Mouse (Mus musculus) frontal cortex, adult (tissue): Measurements from ENCODE around the gene Neurog1.

Experiments used
- ATAC-seq: cut with Nextera tagmentation; 2 replicates; pipeline ENCODE4 v1.9.2; 2017; ENCODE audit warnings: mild to moderate bottlenecking, moderate library complexity, mixed read lengths; ENCODE audit not compliant: low TSS enrichment

The Neurog1 gene

DNA sequence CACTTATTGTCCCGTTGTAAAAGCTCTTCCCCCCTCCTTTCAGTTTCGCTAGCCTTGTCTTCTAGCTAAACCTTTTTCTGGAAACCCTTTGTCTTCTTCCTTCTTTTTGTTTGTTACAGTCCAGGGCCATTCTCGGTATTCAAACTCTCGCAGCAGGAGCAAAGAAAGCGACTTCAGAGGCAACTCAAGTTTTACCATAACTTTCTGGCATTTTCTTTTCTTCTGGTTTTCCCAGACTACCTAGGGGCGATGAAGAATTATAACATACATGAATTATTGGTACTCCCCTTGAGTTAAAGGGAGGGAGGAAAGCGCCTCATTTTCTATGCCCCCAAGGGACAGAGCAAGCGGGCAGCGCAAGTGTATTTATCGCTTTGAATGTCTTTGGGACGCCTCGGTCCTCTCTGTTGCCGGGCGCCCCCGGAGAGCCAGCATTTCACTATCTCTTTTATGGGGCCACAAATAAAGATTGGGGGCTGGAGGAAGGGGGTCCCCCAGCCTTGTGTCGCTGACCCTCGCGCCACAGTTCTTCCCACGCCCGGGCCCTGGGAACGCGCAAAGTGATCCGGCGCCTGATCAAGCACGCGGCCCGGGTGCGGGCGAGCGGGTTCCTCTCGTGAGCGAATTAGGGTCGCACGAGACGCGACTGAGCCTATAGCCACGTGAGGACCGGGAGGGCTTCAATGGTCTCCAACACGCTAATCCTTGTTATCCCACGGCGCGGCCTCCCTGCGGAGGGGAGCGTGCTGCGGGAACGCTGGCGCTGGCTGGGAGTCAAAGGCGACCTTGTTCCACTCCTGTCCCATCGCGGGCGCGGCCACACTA, 6.4 kb upstream of the Neurog1 start:
- ATAC-seq: no peak

DNA sequence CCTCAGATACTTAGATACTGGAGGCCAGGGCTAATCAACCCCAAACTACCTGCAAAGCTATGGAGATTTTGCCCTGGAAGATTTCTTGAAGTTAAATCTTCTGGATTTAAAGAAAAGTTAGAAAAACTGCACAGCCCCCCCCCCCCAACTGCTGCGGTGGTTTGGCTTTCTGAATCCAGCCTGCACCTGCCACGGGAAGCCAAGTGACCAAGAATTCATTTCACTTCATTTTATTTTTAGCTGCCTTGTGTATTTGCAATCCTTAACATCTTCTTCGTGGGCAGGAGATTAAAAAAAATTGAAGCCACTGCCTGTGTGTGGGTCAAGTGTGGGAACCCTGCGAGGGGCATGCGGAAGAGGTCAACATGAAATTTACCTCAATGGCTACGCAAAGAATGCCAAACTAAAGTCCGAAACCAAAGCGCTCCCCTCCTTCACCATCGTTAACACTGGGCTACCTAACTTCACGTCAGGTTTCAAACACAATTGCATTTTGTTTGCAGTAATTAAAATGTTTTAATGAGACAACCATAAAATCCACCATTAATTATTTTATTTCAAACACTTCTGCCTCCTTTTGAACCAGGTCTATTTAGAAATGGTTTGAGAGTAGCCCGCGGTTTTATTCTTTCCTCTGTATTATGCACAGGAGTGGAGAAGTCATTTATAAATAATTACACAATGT, 5.6 kb upstream of the Neurog1 start:
- ATAC-seq: no peak

- ATAC-seq: no peak
Measured at GRCm38 (mm10) chr13:56256716-56257299, 4.8 kb upstream of the Neurog1 start.

DNA sequence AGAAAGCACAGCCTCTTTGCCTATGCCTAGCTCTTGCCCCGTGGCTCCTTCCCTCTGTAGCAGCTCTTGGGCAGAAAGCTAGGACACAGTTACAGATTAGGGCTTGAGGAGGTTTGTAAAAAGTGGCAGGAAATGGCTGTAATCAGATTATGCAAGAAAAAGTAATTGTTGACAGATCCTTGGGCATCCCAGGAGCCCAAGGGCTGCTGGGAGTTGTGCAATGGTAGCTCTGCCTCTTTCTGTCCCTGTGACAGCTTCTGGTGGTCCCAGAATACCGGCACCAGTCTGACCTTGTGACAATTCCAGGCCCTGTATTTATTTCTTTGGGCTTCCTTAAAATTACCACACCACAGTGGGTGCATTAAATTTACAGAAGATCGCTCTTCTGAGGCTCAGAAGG, 1.4 kb upstream of the Neurog1 start:
- ATAC-seq: no peak

- no peak for ATAC-seq
Measured at GRCm38 (mm10) chr13:56252783-56253182, 820 bp upstream of the Neurog1 start.

DNA sequence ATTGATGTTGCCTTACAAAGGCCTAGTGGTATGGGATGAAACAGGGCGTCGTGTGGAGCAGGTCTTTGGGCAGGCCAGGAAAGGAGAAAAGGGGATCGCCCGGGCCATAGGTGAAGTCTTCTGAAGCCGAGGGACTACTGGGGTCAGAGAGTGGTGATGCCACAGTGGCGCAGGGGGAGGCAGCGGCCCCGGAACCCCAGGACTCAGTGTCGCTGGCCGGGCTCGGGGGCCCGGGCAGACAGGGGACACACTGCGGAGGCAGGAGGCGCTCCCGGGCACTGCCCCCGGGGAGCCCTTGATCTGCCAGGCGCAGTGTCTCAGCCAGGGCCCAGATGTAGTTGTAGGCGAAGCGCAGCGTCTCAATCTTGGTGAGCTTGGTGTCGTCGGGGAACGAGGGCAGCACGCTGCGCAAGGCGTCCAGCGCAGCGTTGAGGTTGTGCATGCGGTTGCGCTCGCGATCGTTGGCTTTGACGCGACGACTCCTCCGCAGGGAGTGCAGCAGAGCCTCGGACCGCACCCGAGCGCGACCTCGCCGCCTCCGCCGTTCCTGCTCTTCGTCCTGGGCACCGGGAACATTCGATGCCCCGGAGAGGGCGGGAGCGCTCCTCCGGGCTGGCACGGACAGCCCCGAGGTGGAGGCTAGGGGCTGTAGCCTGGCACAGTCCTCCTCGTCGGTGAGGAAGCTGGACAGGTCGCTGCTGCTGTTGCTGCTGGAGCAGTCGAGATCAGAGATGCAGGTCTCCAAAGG, 613 bp downstream of the Neurog1 start:
- no peak for ATAC-seq

DNA sequence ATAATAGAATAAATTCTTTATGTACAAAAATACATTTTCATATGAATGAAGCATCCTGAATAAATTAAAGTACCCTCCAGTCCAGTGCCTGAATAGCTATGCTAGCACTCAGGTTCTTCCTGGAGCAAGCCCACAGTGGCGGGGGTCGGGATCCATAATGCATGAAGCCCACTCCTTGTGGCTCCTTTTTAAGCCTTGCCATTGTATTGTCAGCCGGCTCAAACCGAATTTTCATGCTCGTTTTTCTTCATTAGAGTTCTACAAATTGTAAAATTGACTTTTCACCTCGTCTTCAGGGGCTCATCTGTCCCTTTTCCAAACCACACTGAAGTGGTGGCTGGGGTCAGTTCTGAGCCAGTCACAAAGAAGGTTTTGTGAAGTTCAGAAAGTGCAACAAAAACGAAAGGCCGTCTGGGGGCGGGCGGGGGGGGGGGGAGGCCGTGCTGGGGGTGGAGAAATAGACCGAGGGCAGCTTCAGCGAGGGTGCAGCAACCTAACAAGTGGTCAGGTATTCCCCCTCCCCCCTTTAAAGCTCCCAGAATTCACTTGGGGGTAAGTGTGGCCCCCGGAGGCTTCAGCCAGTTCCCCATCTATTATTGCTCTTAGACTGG, 1.3 kb downstream of the Neurog1 start:
- no peak for ATAC-seq

DNA sequence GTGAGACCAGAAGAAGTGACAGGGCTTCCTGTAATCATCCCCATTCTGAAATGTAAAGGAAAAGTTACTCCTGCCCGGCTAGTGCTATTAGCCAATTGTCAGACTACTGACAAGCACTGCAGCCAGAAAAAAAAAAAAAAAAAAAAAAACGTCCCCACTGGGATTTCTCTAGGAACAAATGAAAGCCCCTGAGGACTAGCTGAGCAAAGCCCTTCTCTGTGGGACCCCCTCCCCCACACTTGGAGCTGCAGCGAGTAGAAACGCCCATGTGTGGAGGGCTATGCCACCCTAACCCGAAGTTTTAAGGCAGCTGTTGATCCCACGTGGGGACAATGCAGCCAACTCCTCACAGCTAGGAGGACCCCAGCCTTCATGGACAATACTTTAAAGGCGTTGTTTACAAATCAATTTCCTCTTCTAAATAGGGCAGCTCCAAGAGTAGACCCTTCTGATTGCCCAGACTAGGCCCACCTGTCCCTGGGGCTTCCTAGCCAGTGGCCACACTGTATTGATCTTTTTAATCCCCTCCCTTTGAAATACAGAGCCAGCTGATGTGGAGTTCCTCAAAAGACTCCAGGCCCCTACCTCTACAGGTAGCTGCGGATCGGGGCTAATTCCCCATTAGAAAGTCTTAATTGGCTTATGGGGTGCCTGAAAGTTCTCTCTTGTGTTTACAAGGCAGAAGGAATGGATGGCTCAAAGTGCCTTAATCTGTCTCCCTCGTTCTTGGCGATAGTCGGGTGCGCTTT, 2.2 kb downstream of the Neurog1 start:
- ATAC-seq: no peak

- no peak for ATAC-seq
Measured at GRCm38 (mm10) chr13:56243104-56243503, 8.9 kb downstream of the Neurog1 start.

- no peak for ATAC-seq
Measured at GRCm38 (mm10) chr13:56240012-56240770, 11.8 kb downstream of the Neurog1 start.

GRCm38 (mm10) chr13:56237905-56238304, 14.1 kb downstream of the Neurog1 start:
- no peak for ATAC-seq

GRCm38 (mm10) chr13:56236194-56236593, 15.8 kb downstream of the Neurog1 start:
- no peak for ATAC-seq

GRCm38 (mm10) chr13:56228790-56229189, 23.2 kb downstream of the Neurog1 start:
- ATAC-seq: no peak

GRCm38 (mm10) chr13:56226175-56226954, 25.6 kb downstream of the Neurog1 start:
- ATAC-seq: peak; percentile 34; the same call in 1 of the 2 replicates

DNA sequence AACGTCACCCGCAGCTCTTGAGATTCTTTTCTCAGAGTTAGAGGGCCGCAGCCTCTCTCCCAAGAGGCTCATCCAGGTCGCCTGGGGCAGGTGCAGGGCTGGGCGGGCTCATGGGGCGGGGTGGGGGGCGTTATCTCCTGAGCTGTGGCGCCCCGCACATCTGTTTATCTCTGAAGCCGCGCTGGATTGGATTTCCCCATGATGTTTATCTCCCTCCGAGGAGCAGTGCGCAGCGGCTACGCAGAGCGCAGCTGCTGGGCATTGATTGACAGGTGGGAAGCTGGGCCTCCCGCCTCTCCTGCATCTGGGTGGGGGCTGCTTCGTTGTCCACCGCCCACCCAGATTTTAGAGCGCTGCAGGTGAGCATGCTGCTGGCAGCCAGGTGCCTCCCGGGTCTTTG, 28.3 kb downstream of the Neurog1 start:
- ATAC-seq: no peak

DNA sequence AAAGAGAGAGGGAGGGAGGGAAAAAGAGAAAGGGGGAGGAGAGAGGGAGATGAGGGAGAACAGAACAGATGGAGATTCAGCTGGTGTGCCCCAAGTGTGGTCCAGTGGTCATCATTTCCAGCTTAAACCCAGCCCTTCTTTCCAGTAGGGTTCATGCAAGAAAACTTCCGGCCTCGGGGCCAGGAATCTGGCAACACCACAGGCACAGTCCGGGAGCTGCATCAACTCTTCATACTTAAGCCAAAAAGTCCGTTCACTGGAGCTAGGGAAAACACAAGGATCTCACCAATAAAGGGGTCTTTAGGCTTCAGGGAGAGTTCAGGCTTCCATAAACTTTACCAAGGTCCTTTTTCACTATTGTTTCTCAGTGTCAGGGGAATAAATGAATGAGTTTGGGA, 29.1 kb downstream of the Neurog1 start:
- ATAC-seq: no peak

DNA sequence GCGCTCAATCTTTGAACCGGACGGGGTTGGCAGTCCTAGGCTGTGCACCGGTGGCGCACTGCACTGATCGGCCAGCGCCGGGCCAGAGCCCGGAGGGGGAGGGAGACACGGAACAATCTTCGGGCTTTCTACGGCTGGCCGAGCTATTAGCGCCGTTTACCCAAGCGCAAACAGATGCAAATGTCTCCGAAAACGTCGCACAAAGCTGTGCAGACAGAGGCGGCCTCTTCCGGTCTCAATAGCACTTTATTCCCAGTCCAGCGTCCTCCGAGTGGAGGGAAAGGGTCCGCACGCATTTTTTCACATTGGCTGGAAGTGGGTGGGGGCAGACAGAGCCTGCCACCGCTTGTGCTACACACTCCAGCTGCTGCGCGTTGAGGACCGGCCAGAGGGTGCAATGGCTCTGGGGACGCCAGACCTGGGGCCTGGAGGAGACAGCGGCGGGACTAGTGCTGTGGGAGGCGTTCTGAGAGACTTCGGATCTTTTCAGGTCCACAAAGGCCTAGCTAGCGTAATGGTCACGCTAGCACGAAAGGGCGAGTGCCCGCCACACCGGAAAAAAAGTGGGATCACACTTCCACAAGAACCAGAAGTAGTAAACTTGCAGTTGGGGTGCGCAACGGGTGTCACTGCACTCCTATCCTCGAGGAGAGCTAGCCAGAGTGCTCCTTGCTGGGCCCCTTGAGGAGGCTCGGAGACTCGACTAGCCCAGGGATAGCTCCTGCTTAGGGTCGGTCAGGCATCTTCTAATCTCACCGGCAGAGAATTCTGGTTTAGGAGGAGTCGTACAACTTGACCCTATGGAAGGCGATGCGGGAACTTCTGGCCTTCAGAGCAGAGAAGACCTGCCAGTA, 29.7 kb downstream of the Neurog1 start:
- ATAC-seq: peak; percentile 55; the same call in 1 of the 2 replicates

DNA sequence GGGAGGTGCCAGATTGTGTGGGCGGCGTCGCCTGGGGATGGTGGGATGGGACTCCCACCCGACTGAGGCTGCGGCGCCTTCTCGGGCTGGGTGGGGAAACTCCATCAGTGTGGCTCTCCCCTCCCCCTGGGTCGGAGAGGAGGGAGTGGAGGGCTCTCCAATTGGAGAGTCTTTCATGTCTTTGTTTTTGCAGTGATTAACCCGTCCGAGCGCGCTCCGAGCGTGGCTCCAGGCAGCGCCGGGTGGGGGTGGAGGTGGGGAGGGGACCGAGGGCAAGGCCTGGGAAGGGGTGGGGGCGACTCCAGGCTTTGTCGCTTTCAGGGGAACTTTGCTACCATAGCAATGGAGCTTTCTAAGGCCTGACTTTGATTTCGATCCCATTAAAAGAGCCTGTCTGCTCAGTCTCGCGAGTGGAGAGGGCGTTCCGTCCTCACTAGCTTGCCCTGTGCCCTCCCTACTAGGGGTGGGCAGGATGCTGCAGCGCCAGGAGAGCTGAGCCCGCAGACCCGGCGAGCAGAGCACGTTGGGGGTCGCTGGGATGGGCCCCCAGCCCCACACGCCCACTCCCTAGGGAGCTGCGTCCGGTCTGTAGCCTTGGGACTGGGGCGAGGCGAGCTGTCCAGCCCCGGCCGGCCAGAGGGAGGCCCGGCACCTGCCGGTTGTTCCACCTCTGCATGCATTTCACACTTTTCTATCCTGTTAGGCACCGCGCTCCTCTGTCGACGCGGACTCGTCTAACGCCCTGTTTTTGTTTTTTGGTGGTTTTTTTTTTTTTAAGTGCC, 30.6 kb downstream of the Neurog1 start:
- ATAC-seq: no peak
